Mouse (Mus musculus) embryonic facial prominence, embryonic 11.5 days (tissue): ENCODE results near the gene Psma3. TPM values are rescaled to one million over a fixed set of nuclear protein-coding genes. Genes with fewer than 3 reads are reported as not detected.
"Not testable (repeated sequence)": the region's sequence is repeated elsewhere in the genome, so short reads cannot be mapped to it uniquely, and the experiment has no call there.

Experiments
- ATAC-seq: fragments of 200-750 bp; cut with Nextera tagmentation; replicated peaks from 2 replicates; pipeline ENCODE4 v1.8.0; 2017; ENCODE audit warnings: low read depth; ENCODE audit not compliant: insufficient number of reproducible peaks, low FRiP score, low TSS enrichment
- DNase-seq: peaks from one replicate; pipeline ENCODE4 v3.0.0-alpha.2; 2015; ENCODE audit warnings: low spot score
- H3K27ac ChIP-seq: fragments of 300-500 bp; sonication (generic); replicated peaks from 2 replicates; pipeline ENCODE4 v1.5.1; 2014; ENCODE audit warnings: mild to moderate bottlenecking, low read depth, low read length, control low read depth
- H3K27me3 ChIP-seq: fragments of 300-500 bp; sonication (generic); 2 replicates; pipeline ENCODE4 v1.6.1; 2014; ENCODE audit warnings: mild to moderate bottlenecking, low read length, moderate library complexity, mixed read lengths; ENCODE audit not compliant: control insufficient read depth, insufficient read depth
- H3K36me3 ChIP-seq: fragments of 300-500 bp; sonication (generic); replicated peaks from 2 replicates; pipeline ENCODE4 v1.6.1; 2014; ENCODE audit warnings: low read depth, mild to moderate bottlenecking, low read length, moderate library complexity, mixed read lengths; ENCODE audit not compliant: control insufficient read depth, insufficient read depth
- H3K4me1 ChIP-seq: fragments of 300-500 bp; sonication (generic); 2 replicates; pipeline ENCODE4 v1.6.1; 2014; ENCODE audit warnings: low read length, mixed read lengths; ENCODE audit not compliant: control insufficient read depth, insufficient read depth
- H3K4me2 ChIP-seq: fragments of 300-500 bp; sonication (generic); 2 replicates; pipeline ENCODE4 v1.6.1; 2014; ENCODE audit warnings: low read depth, mild to moderate bottlenecking, control low read depth, low read length, moderate library complexity
- H3K4me3 ChIP-seq: fragments of 300-500 bp; sonication (generic); 2 replicates; pipeline ENCODE4 v1.5.1; 2014; ENCODE audit warnings: low read depth, low read length, control low read depth
- H3K9ac ChIP-seq: fragments of 300-500 bp; sonication (generic); replicated peaks from 2 replicates; pipeline ENCODE4 v1.6.1; 2014; ENCODE audit warnings: mild to moderate bottlenecking, control low read depth, low read length
- H3K9me3 ChIP-seq: fragments of 300-500 bp; sonication (generic); replicated peaks from 2 replicates; pipeline ENCODE4 v1.6.1; 2016; ENCODE audit warnings: mild to moderate bottlenecking, low read length, inconsistent platforms, mixed read lengths; ENCODE audit not compliant: control insufficient read depth
- WGBS: fragments of 180-500 bp; shearing (Covaris S2); extraction: QIAGEN DNeasy Blood & Tissue Kit; methylation state at CpG from one replicate; pipeline ENCODE4 v1.1.7; 2014; 5-methylcytosine and 5-hydroxymethylcytosine counted together
- polyA plus RNA-seq: library from polyadenylated mRNA; unstranded; fragments of >200 nt; fragmentation: Nextera tagmentation; extraction: Ambion mirVana; gene quantifications from 2 replicates; pipeline ENCODE4 v1.2.1, GENCODE M21; 2014

Gene Psma3
- polyA plus RNA-seq, 1 experiment from 2014 or later: 805 TPM

GRCm38 (mm10) chr12:71017242-71017571 is 42.8 kb downstream of the Psma3 start:
- H3K9me3 ChIP-seq: no peaks in the 10 kb centered on the region
- peak overlapping the region; percentile 63 for H3K4me2 ChIP-seq
- H3K36me3 ChIP-seq: no peaks in the 10 kb centered on the region
- peak overlapping the region; percentile 95; the same call in 1 of the 2 replicates for H3K27ac ChIP-seq
- no peak for DNase-seq
- ATAC-seq: no peak
- H3K9ac ChIP-seq: peak overlapping the region; percentile 89
- peak overlapping the region; percentile 97 for H3K4me3 ChIP-seq
- 16% methylated on average over 5 of the region's 5 CpGs for WGBS
- no peaks in the 10 kb centered on the region; the same call in 1 of the 2 replicates for H3K4me1 ChIP-seq
- H3K27me3 ChIP-seq: no peaks in the 10 kb centered on the region

GRCm38 (mm10) chr12:71017827-71018226 is 43.4 kb downstream of the Psma3 start:
- no peaks in the 10 kb centered on the region for H3K9me3 ChIP-seq
- no peaks in the 10 kb centered on the region; the same call in 1 of the 2 replicates for H3K4me1 ChIP-seq
- H3K36me3 ChIP-seq: no peaks in the 10 kb centered on the region
- WGBS: 82% methylated on average over 10 of the region's 10 CpGs
- ATAC-seq (no peak), DNase-seq (no peak)
- H3K27me3 ChIP-seq: no peaks in the 10 kb centered on the region
- no peak overlapping the region for H3K27ac ChIP-seq
- H3K9ac ChIP-seq: no peak overlapping the region
- no peak overlapping the region for H3K4me3 ChIP-seq
- H3K4me2 ChIP-seq: no peak overlapping the region

- 91% methylated on average over 8 of the region's 8 CpGs for WGBS
- H3K36me3 ChIP-seq: no peaks in the 10 kb centered on the region; the same call in 1 of the 2 replicates
- H3K4me3 ChIP-seq: no peak overlapping the region
Observed at GRCm38 (mm10) chr12:71019211-71019610, 44.8 kb downstream of the Psma3 start.

GRCm38 (mm10) chr12:71024411-71024810 is 50.0 kb downstream of the Psma3 start:
- H3K27me3 ChIP-seq: no peaks in the 10 kb centered on the region
- no peak for ATAC-seq

More at GRCm38 (mm10) chr12:71019211-71019610, 44.8 kb downstream of the Psma3 start:
- DNase-seq (no peak), ATAC-seq (no peak)
- Histone ChIP-seq H3K27ac (no peak overlapping the region), H3K4me2 (no peak overlapping the region), H3K9me3 (no peaks in the 10 kb centered on the region), H3K4me1 (no peaks in the 10 kb centered on the region; the same call in 1 of the 2 replicates), H3K9ac (no peak overlapping the region), H3K27me3 (no peaks in the 10 kb centered on the region)

GRCm38 (mm10) chr12:71028265-71028664 is 53.8 kb downstream of the Psma3 start:
- not testable (repeated sequence) for H3K27ac ChIP-seq, H3K4me3 ChIP-seq, H3K36me3 ChIP-seq, H3K4me2 ChIP-seq, DNase-seq, ATAC-seq, H3K9ac ChIP-seq, H3K4me1 ChIP-seq, H3K9me3 ChIP-seq, H3K27me3 ChIP-seq
- 90% methylated on average over 8 of the region's 8 CpGs for WGBS

More at GRCm38 (mm10) chr12:71024411-71024810, 50.0 kb downstream of the Psma3 start:
- H3K4me2 ChIP-seq: no peak overlapping the region
- H3K9me3 ChIP-seq: no peaks in the 10 kb centered on the region
- H3K9ac ChIP-seq: no peak overlapping the region
- H3K4me1 ChIP-seq: no peaks in the 10 kb centered on the region
- 94% methylated on average over 10 of the region's 10 CpGs for WGBS
- H3K4me3 ChIP-seq: no peak overlapping the region
- H3K36me3 ChIP-seq: peaks cover 4% of the 10 kb centered on the region; the same call in 1 of the 2 replicates
- no peak overlapping the region for H3K27ac ChIP-seq
- DNase-seq: no peak

GRCm38 (mm10) chr12:71030260-71030659 is 55.8 kb downstream of the Psma3 start:
- 91% methylated on average over 8 of the region's 8 CpGs for WGBS
- H3K4me3 ChIP-seq: no peak overlapping the region
- no peaks in the 10 kb centered on the region for H3K27me3 ChIP-seq
- no peak overlapping the region for H3K4me2 ChIP-seq
- H3K27ac ChIP-seq: no peak overlapping the region
- ATAC-seq (no peak), DNase-seq (no peak)
- no peaks in the 10 kb centered on the region for H3K36me3 ChIP-seq
- H3K9ac ChIP-seq: no peak overlapping the region
- H3K9me3 ChIP-seq: no peaks in the 10 kb centered on the region
- no peaks in the 10 kb centered on the region for H3K4me1 ChIP-seq

- ATAC-seq (no peak), DNase-seq (no peak)
- WGBS: 99% methylated on average over 5 of the region's 5 CpGs
- H3K27ac ChIP-seq: no peak overlapping the region
- no peaks in the 10 kb centered on the region for H3K9me3 ChIP-seq
- no peaks in the 10 kb centered on the region for H3K27me3 ChIP-seq
- no peaks in the 10 kb centered on the region for H3K4me1 ChIP-seq
- H3K4me3 ChIP-seq: no peak overlapping the region
- H3K4me2 ChIP-seq: no peak overlapping the region
- no peaks in the 10 kb centered on the region for H3K36me3 ChIP-seq
- H3K9ac ChIP-seq: no peak overlapping the region
Observed at GRCm38 (mm10) chr12:71030722-71031121, 56.3 kb downstream of the Psma3 start.

- DNase-seq: no peak
- no peaks in the 10 kb centered on the region for H3K9me3 ChIP-seq
- H3K9ac ChIP-seq: no peak overlapping the region
- H3K4me3 ChIP-seq: no peak overlapping the region
- H3K36me3 ChIP-seq: peaks cover 4% of the 10 kb centered on the region; the same call in 1 of the 2 replicates
- no peak overlapping the region for H3K4me2 ChIP-seq
- WGBS: 90% methylated on average over 4 of the region's 4 CpGs
- no peaks in the 10 kb centered on the region for H3K27me3 ChIP-seq
- no peak for ATAC-seq
- H3K4me1 ChIP-seq: no peaks in the 10 kb centered on the region
- H3K27ac ChIP-seq: no peak overlapping the region
Observed at GRCm38 (mm10) chr12:71035826-71036225, 61.4 kb downstream of the Psma3 start.
